Mouse (Mus musculus): ENCODE measurements around the gene Cbx3. TPM values are rescaled to one million over a fixed set of nuclear protein-coding genes. Genes with fewer than 3 reads are reported as not detected.

The Cbx3 gene
- polyA plus RNA-seq, 1 experiment from 2014 or later, result 307 TPM

- peak; percentile 52; the same call in 1 of the 2 replicates for ATAC-seq
- no peaks in the 10 kb centered on the region for H3K36me3 ChIP-seq
- H3K9me3 ChIP-seq (replicated peaks), result no peaks in the 10 kb centered on the region
- no peaks in the 10 kb centered on the region for H3K27me3 ChIP-seq (replicated peaks)
- WGBS (ENCODE audit: insufficient replicate concordance), result 17% methylated on average over 18 of the region's 18 CpGs
- peak overlapping the region; percentile 40 for H3K4me2 ChIP-seq
- peaks cover 12% of the 10 kb centered on the region; the same call in 1 of the 2 replicates for H3K4me1 ChIP-seq
- no peak overlapping the region for H3K4me3 ChIP-seq
- no peak overlapping the region for H3K27ac ChIP-seq
- no peak overlapping the region for H3K9ac ChIP-seq
Observed at GRCm38 (mm10) chr6:51508750-51509648, 38.8 kb downstream of the Cbx3 start.

GRCm38 (mm10) chr6:51510094-51510493, 39.9 kb downstream of the Cbx3 start:
- no peaks in the 10 kb centered on the region for H3K27me3 ChIP-seq (replicated peaks)
- no peak overlapping the region for H3K9ac ChIP-seq
- H3K4me3 ChIP-seq, result no peak overlapping the region
- H3K4me2 ChIP-seq, result 0 out of 2 replicates have a peak overlapping the region, but pooled peaks have one; percentile 40
- no peak for ATAC-seq
- no peaks in the 10 kb centered on the region for H3K9me3 ChIP-seq (replicated peaks)
- H3K4me1 ChIP-seq, result peaks cover 12% of the 10 kb centered on the region; the same call in 1 of the 2 replicates
- no peak overlapping the region for H3K27ac ChIP-seq
- no peaks in the 10 kb centered on the region for H3K36me3 ChIP-seq
- WGBS (ENCODE audit: insufficient replicate concordance), result 14% methylated on average over 5 of the region's 5 CpGs

- Histone ChIP-seq H3K9ac (no peak overlapping the region), H3K4me1 (0 out of 2 replicates have a peak, but pooled peaks cover 6% of the 10 kb centered on the region), H3K4me2 (no peak overlapping the region), H3K4me3 (no peak overlapping the region), H3K9me3 (replicated peaks) (no peaks in the 10 kb centered on the region), H3K27me3 (replicated peaks) (no peaks in the 10 kb centered on the region), H3K27ac (no peak overlapping the region), H3K36me3 (no peaks in the 10 kb centered on the region)
- WGBS (ENCODE audit: insufficient replicate concordance), result 48% methylated on average over 1 of the region's 1 CpGs
- ATAC-seq, result no peak
Observed at GRCm38 (mm10) chr6:51510946-51511345, 40.8 kb downstream of the Cbx3 start.

DNA sequence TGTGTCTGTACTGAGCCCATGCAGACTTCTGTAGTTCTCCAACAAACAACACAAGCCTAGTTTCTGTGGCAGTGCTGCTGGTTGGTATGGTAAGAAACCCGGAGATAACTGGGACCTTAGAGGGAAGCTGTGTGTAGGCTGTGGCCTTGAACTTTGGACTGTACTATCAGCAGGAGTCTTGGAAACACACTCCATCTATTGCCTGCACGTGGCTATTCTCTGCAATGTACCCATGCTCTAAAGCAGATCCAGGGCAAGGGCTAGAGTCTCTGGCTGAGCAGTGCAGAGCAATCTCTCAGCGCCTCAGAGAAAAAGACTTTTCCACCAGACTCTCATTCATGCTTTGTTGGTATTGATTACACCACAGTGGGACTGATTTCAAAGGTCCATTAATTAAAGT, 43.6 kb downstream of the Cbx3 start:
- Histone ChIP-seq H3K4me3 (no peak overlapping the region), H3K27ac (no peak overlapping the region), H3K9ac (no peak overlapping the region), H3K4me2 (no peak overlapping the region), H3K27me3 (replicated peaks) (no peaks in the 10 kb centered on the region), H3K4me1 (0 out of 2 replicates have a peak, but pooled peaks cover 5% of the 10 kb centered on the region), H3K9me3 (replicated peaks) (no peaks in the 10 kb centered on the region), H3K36me3 (no peaks in the 10 kb centered on the region)
- ATAC-seq, result no peak
- 54% methylated on average over 3 of the region's 3 CpGs for WGBS (ENCODE audit: insufficient replicate concordance)

DNA sequence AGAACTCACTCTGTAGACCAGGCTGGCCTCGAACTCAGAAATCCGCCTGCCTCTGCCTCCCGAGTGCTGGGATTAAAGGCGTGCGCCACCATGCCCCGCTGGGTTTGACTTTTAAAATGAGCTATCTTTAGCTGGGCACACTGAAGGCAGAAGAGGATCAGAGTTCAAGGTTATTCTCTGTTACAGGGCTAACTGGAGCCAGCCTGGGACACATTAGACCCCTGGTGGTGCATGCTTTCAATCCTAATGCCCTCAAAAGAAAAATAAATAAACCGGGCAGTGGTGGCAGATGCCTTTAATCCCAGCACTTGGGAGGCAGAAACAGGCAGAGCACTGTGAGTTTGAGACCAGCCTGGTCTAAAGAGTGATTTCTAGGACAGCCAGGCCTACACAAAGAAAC, 44.7 kb downstream of the Cbx3 start:
- Histone ChIP-seq H3K36me3 (no peaks in the 10 kb centered on the region), H3K27me3 (replicated peaks) (no peaks in the 10 kb centered on the region), H3K4me3 (no peak overlapping the region), H3K4me1 (no peaks in the 10 kb centered on the region), H3K9me3 (replicated peaks) (no peaks in the 10 kb centered on the region), H3K9ac (no peak overlapping the region), H3K4me2 (no peak overlapping the region), H3K27ac (no peak overlapping the region)
- WGBS (ENCODE audit: insufficient replicate concordance), result 84% methylated on average over 7 of the region's 7 CpGs
- no peak for ATAC-seq

- Histone ChIP-seq H3K27ac (no peak overlapping the region), H3K9me3 (replicated peaks) (no peaks in the 10 kb centered on the region), H3K4me2 (peak overlapping the region; percentile 72), H3K4me3 (peak overlapping the region; percentile 58; the same call in 1 of the 2 replicates), H3K27me3 (replicated peaks) (peaks cover 29% of the 10 kb centered on the region), H3K36me3 (no peaks in the 10 kb centered on the region), H3K4me1 (peaks cover 14% of the 10 kb centered on the region; the same call in 1 of the 2 replicates), H3K9ac (no peak overlapping the region)
- 21% methylated on average over 5 of the region's 5 CpGs for WGBS (ENCODE audit: insufficient replicate concordance)
- no peak for ATAC-seq
Observed at GRCm38 (mm10) chr6:51523310-51523709, 53.1 kb downstream of the Cbx3 start.

- peaks cover 14% of the 10 kb centered on the region; the same call in 1 of the 2 replicates for H3K4me1 ChIP-seq
- WGBS (ENCODE audit: insufficient replicate concordance), result under 1% methylated on average over 47 of the region's 47 CpGs
- H3K9ac ChIP-seq, result peak within 1 kb of the TSS; percentile 55
- no peaks in the 10 kb centered on the region for H3K36me3 ChIP-seq
- no peak within 1 kb of the TSS for H3K27ac ChIP-seq
- ATAC-seq, result no peak
- H3K27me3 ChIP-seq (replicated peaks), result peaks cover 29% of the 10 kb centered on the region
- peak within 1 kb of the TSS; percentile 58 for H3K4me3 ChIP-seq
- H3K4me2 ChIP-seq, result peak within 1 kb of the TSS; percentile 72
- no peaks in the 10 kb centered on the region for H3K9me3 ChIP-seq (replicated peaks)
Observed at GRCm38 (mm10) chr6:51523807-51524320, 53.7 kb downstream of the Cbx3 start, which contains the start of gene Snx10. Gene Snx10, plus strand, starts transcription at chr6:51523901.

DNA sequence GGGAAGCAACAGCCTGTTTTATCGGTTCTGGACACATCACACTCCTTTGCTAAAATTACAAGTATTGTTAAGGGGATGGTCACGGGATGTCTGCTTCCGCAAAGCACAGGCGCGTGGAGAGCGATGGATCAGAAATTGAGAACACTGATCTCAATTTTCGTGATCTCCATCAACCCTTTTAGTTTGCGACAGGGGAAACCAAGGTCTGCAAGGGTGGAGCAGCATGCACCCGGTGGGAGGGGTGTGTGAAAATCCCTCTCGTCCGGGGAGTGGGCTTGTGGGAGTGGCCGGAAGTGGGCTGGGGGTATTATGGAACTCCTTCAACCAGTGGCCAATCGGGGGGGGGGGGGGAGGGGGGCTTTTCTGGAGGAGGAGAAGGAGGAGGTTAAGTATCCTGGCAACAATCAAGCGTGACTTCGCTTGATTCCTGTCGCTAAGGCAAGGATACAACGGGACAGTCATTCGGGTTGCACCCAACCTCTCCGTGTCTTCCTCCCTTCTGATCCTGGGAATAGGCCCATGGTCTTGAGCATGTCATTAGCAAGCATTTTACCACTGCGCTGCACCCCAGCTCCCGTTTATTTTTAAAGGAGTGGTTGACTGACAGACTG, 54.3 kb downstream of the Cbx3 start:
- peak overlapping the region; percentile 58 for H3K4me3 ChIP-seq
- H3K27me3 ChIP-seq (replicated peaks), result peaks cover 29% of the 10 kb centered on the region
- no peaks in the 10 kb centered on the region for H3K36me3 ChIP-seq
- H3K4me2 ChIP-seq, result peak overlapping the region; percentile 72
- no peak overlapping the region for H3K9ac ChIP-seq
- no peak for ATAC-seq
- H3K9me3 ChIP-seq (replicated peaks), result no peaks in the 10 kb centered on the region
- peaks cover 14% of the 10 kb centered on the region; the same call in 1 of the 2 replicates for H3K4me1 ChIP-seq
- 2% methylated on average over 21 of the region's 21 CpGs for WGBS (ENCODE audit: insufficient replicate concordance)
- H3K27ac ChIP-seq, result no peak overlapping the region

GRCm38 (mm10) chr6:51525001-51525400, 54.8 kb downstream of the Cbx3 start:
- peak overlapping the region; percentile 58; the same call in 1 of the 2 replicates for H3K4me3 ChIP-seq
- peak overlapping the region; percentile 72 for H3K4me2 ChIP-seq
- H3K9ac ChIP-seq, result no peak overlapping the region
- peaks cover 14% of the 10 kb centered on the region; the same call in 1 of the 2 replicates for H3K4me1 ChIP-seq
- no peaks in the 10 kb centered on the region for H3K9me3 ChIP-seq (replicated peaks)
- no peak overlapping the region for H3K27ac ChIP-seq
- H3K27me3 ChIP-seq (replicated peaks), result peaks cover 29% of the 10 kb centered on the region
- ATAC-seq, result no peak
- H3K36me3 ChIP-seq, result no peaks in the 10 kb centered on the region
- WGBS (ENCODE audit: insufficient replicate concordance), result 24% methylated on average over 5 of the region's 5 CpGs

DNA sequence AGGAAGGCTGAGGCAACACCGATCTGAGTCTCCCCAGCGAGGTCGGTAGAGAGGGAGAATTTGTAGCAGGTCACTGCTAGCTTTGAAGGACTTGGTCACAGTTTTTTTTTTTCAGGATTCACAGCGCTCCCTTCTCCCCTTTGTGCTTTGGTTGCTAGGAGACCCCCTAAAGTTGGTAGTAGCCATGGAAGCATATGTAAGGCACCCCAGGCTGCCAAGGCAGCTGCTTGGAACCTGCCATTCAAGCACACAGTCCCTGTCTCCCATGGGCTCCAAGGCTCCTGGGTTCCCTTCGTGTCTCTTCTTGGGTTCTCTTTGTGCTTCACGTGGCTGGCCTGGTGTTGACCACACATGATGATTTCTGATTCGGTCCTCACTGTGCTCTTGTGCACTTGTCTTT, 59.3 kb downstream of the Cbx3 start:
- no peak overlapping the region for H3K9ac ChIP-seq
- H3K4me2 ChIP-seq, result no peak overlapping the region
- no peak for ATAC-seq
- 75% methylated on average over 7 of the region's 7 CpGs for WGBS (ENCODE audit: insufficient replicate concordance)
- peaks cover 8% of the 10 kb centered on the region for H3K27me3 ChIP-seq (replicated peaks)
- H3K4me1 ChIP-seq, result peaks cover 11% of the 10 kb centered on the region; the same call in 1 of the 2 replicates
- no peak overlapping the region for H3K27ac ChIP-seq
- no peaks in the 10 kb centered on the region for H3K9me3 ChIP-seq (replicated peaks)
- H3K36me3 ChIP-seq, result no peaks in the 10 kb centered on the region
- H3K4me3 ChIP-seq, result no peak overlapping the region
